Mouse (Mus musculus): ENCODE data around the gene Cd164. TPM values are rescaled to one million over a fixed set of nuclear protein-coding genes. Genes with fewer than 3 reads are reported as not detected.

Cd164 gene
- total and polyA plus RNA-seq, 2 experiments from 2014 or later = 76.0 to 138 TPM

- Histone ChIP-seq H3K4me3 (ENCODE audit: low read depth, low read length) (peak overlapping the region; percentile 92), H3K27me3 (ENCODE audit: control insufficient read depth, insufficient read depth, low read length) (no peaks in the 10 kb centered on the region), H3K9me3 (replicated peaks; ENCODE audit: control insufficient read depth, low read length) (no peaks in the 10 kb centered on the region), H3K4me2 (ENCODE audit: low read depth, low read length) (peak overlapping the region; percentile 76), H3K4me1 (ENCODE audit: control insufficient read depth, insufficient read depth) (peaks cover 15% of the 10 kb centered on the region; the same call in 1 of the 2 replicates), H3K36me3 (replicated peaks; ENCODE audit: control insufficient read depth, insufficient read depth, low read length) (peaks cover 7% of the 10 kb centered on the region), H3K27ac (ENCODE audit: low read depth) (peak overlapping the region; percentile 97), H3K9ac (replicated peaks; ENCODE audit: low read depth, low read length) (peak overlapping the region; percentile 93)
- DNase-seq (ENCODE audit: low spot score) = peak; percentile 42
- ATAC-seq (ENCODE audit: insufficient read depth, low read depth) = peak; percentile 38
- under 1% methylated on average over 64 of the region's 65 CpGs for WGBS
- no peak for TF ChIP-seq EP300 (IDR thresholded peaks at IDR 0.05; ENCODE audit: low read depth)
- TF ChIP-seq CTCF (IDR thresholded peaks at IDR 0.05; ENCODE audit: low read depth) = no peak
Observed at GRCm38 (mm10) chr10:41519640-41520409, 611 bp downstream of the Cd164 start.

- 2% methylated on average over 5 of the region's 5 CpGs for WGBS
- TF ChIP-seq EP300 (IDR thresholded peaks at IDR 0.05; ENCODE audit: low read depth) (no peak), CTCF (IDR thresholded peaks at IDR 0.05; ENCODE audit: low read depth) (no peak)
- Histone ChIP-seq H3K9ac (replicated peaks; ENCODE audit: low read depth, low read length) (peak overlapping the region; percentile 93), H3K4me2 (ENCODE audit: low read depth, low read length) (peak overlapping the region; percentile 76), H3K36me3 (replicated peaks; ENCODE audit: control insufficient read depth, insufficient read depth, low read length) (peaks cover 11% of the 10 kb centered on the region), H3K4me3 (ENCODE audit: low read depth, low read length) (peak overlapping the region; percentile 92), H3K27me3 (ENCODE audit: control insufficient read depth, insufficient read depth, low read length) (no peaks in the 10 kb centered on the region), H3K9me3 (replicated peaks; ENCODE audit: control insufficient read depth, low read length) (no peaks in the 10 kb centered on the region), H3K27ac (ENCODE audit: low read depth) (peak overlapping the region; percentile 97), H3K4me1 (ENCODE audit: control insufficient read depth, insufficient read depth) (peaks cover 10% of the 10 kb centered on the region; the same call in 1 of the 2 replicates)
- ATAC-seq (ENCODE audit: insufficient read depth, low read depth) (no peak), DNase-seq (ENCODE audit: low spot score) (no peak)
Observed at GRCm38 (mm10) chr10:41520410-41520673, 1.1 kb downstream of the Cd164 start.

GRCm38 (mm10) chr10:41523386-41523785 is 4.2 kb downstream of the Cd164 start:
- H3K4me3 ChIP-seq (ENCODE audit: low read depth, low read length) = no peak overlapping the region
- H3K27ac ChIP-seq (ENCODE audit: low read depth) = no peak overlapping the region
- no peak overlapping the region for H3K4me2 ChIP-seq (ENCODE audit: low read depth, low read length)
- no peak overlapping the region for H3K9ac ChIP-seq (replicated peaks; ENCODE audit: low read depth, low read length)
- no peaks in the 10 kb centered on the region for H3K27me3 ChIP-seq (ENCODE audit: control insufficient read depth, insufficient read depth, low read length)
- DNase-seq (ENCODE audit: low spot score) (no peak), ATAC-seq (ENCODE audit: insufficient read depth, low read depth) (no peak)
- no peaks in the 10 kb centered on the region for H3K9me3 ChIP-seq (replicated peaks; ENCODE audit: control insufficient read depth, low read length)
- peaks cover 22% of the 10 kb centered on the region for H3K36me3 ChIP-seq (replicated peaks; ENCODE audit: control insufficient read depth, insufficient read depth, low read length)
- WGBS = 78% methylated on average over 3 of the region's 3 CpGs
- H3K4me1 ChIP-seq (ENCODE audit: control insufficient read depth, insufficient read depth) = peaks cover 8% of the 10 kb centered on the region; the same call in 1 of the 2 replicates
- TF ChIP-seq CTCF (IDR thresholded peaks at IDR 0.05; ENCODE audit: low read depth) = no peak
- TF ChIP-seq EP300 (IDR thresholded peaks at IDR 0.05; ENCODE audit: low read depth) = no peak

- Histone ChIP-seq H3K9ac (replicated peaks; ENCODE audit: low read depth, low read length) (no peak overlapping the region), H3K4me1 (ENCODE audit: control insufficient read depth, insufficient read depth) (peaks cover 8% of the 10 kb centered on the region; the same call in 1 of the 2 replicates), H3K4me2 (ENCODE audit: low read depth, low read length) (no peak overlapping the region), H3K9me3 (replicated peaks; ENCODE audit: control insufficient read depth, low read length) (no peaks in the 10 kb centered on the region), H3K36me3 (replicated peaks; ENCODE audit: control insufficient read depth, insufficient read depth, low read length) (peaks cover 40% of the 10 kb centered on the region), H3K27ac (ENCODE audit: low read depth) (no peak overlapping the region), H3K27me3 (ENCODE audit: control insufficient read depth, insufficient read depth, low read length) (no peaks in the 10 kb centered on the region), H3K4me3 (ENCODE audit: low read depth, low read length) (no peak overlapping the region)
- DNase-seq (ENCODE audit: low spot score) (no peak), ATAC-seq (ENCODE audit: insufficient read depth, low read depth) (no peak)
- 75% methylated on average over 1 of the region's 1 CpGs for WGBS
- no peak for TF ChIP-seq EP300 (IDR thresholded peaks at IDR 0.05; ENCODE audit: low read depth)
- TF ChIP-seq CTCF (IDR thresholded peaks at IDR 0.05; ENCODE audit: low read depth) = no peak
Observed at GRCm38 (mm10) chr10:41525696-41526095, 6.5 kb downstream of the Cd164 start.

GRCm38 (mm10) chr10:41529972-41530371 is 10.8 kb downstream of the Cd164 start:
- ATAC-seq (ENCODE audit: insufficient read depth, low read depth) = no peak
- WGBS = 82% methylated on average over 5 of the region's 5 CpGs

GRCm38 (mm10) chr10:41535991-41536390 is 16.8 kb downstream of the Cd164 start:
- H3K9ac ChIP-seq (replicated peaks; ENCODE audit: low read depth, low read length) = no peak overlapping the region
- peaks cover 50% of the 10 kb centered on the region for H3K36me3 ChIP-seq (replicated peaks; ENCODE audit: control insufficient read depth, insufficient read depth, low read length)
- H3K4me2 ChIP-seq (ENCODE audit: low read depth, low read length) = no peak overlapping the region
- WGBS = 86% methylated on average over 2 of the region's 2 CpGs
- H3K4me1 ChIP-seq (ENCODE audit: control insufficient read depth, insufficient read depth) = no peaks in the 10 kb centered on the region
- no peak for TF ChIP-seq CTCF (IDR thresholded peaks at IDR 0.05; ENCODE audit: low read depth)
- no peak for TF ChIP-seq EP300 (IDR thresholded peaks at IDR 0.05; ENCODE audit: low read depth)
- ATAC-seq (ENCODE audit: insufficient read depth, low read depth) (no peak), DNase-seq (ENCODE audit: low spot score) (no peak)
- no peaks in the 10 kb centered on the region for H3K9me3 ChIP-seq (replicated peaks; ENCODE audit: control insufficient read depth, low read length)
- H3K27ac ChIP-seq (ENCODE audit: low read depth) = no peak overlapping the region
- no peak overlapping the region for H3K4me3 ChIP-seq (ENCODE audit: low read depth, low read length)
- no peaks in the 10 kb centered on the region for H3K27me3 ChIP-seq (ENCODE audit: control insufficient read depth, insufficient read depth, low read length)

More at GRCm38 (mm10) chr10:41529972-41530371, 10.8 kb downstream of the Cd164 start:
- TF ChIP-seq EP300 (IDR thresholded peaks at IDR 0.05; ENCODE audit: low read depth) (no peak), CTCF (IDR thresholded peaks at IDR 0.05; ENCODE audit: low read depth) (no peak)
- no peak overlapping the region for H3K9ac ChIP-seq (replicated peaks; ENCODE audit: low read depth, low read length)
- no peak for DNase-seq (ENCODE audit: low spot score)
- no peak overlapping the region for H3K27ac ChIP-seq (ENCODE audit: low read depth)
- no peaks in the 10 kb centered on the region for H3K4me1 ChIP-seq (ENCODE audit: control insufficient read depth, insufficient read depth)
- peaks cover 65% of the 10 kb centered on the region for H3K36me3 ChIP-seq (replicated peaks; ENCODE audit: control insufficient read depth, insufficient read depth, low read length)
- no peak overlapping the region for H3K4me2 ChIP-seq (ENCODE audit: low read depth, low read length)
- H3K4me3 ChIP-seq (ENCODE audit: low read depth, low read length) = no peak overlapping the region
- H3K9me3 ChIP-seq (replicated peaks; ENCODE audit: control insufficient read depth, low read length) = no peaks in the 10 kb centered on the region
- no peaks in the 10 kb centered on the region for H3K27me3 ChIP-seq (ENCODE audit: control insufficient read depth, insufficient read depth, low read length)

Data from heart, postnatal 0 days (tissue).